Mouse (Mus musculus) layer of hippocampus, postnatal 10 days (tissue): ENCODE results near the gene Skint11. TPM values are rescaled to one million over a fixed set of nuclear protein-coding genes. Genes with fewer than 3 reads are reported as not detected.
"Not testable (repeated sequence)": the region's sequence is repeated elsewhere in the genome, so short reads cannot be mapped to it uniquely, and the experiment has no call there.

Experiments
- DNase-seq, 2 experiments: peaks; one replicate each; pipeline ENCODE4 v3.0.0; 2021; ENCODE audit warnings: low spot score in 2 of 2
- long read RNA-seq: library from polyadenylated mRNA; stranded (forward); transcript quantifications from one replicate; pipeline ENCODE4 v2.0.0, GENCODE M21; 2023
- total RNA-seq, 2 experiments: library from RNA; stranded (reverse); gene quantifications; 2 replicates each; pipeline ENCODE4 v1.2.3; 2021

Gene Skint11
- not detected for total RNA-seq
- long read RNA-seq = 0 reads

GRCm38 (mm10) chr4:114163084-114163483, at the start of gene Skint11:
Gene Skint11 (plus strand): TSS chr4:114163384.
- no peak for DNase-seq

GRCm38 (mm10) chr4:114161149-114161548, 2.0 kb upstream of the Skint11 start:
- no peak for DNase-seq

GRCm38 (mm10) chr4:114172898-114173297, 9.7 kb downstream of the Skint11 start:
- DNase-seq = peak; percentile 1 to 7

- not testable (repeated sequence) for DNase-seq
Measured at GRCm38 (mm10) chr4:114256906-114257305, 93.7 kb downstream of the Skint11 start.

Other genes starting within 250 kb of the Skint11 start
- not detected for gene Skint5, start 163.9 kb upstream of the Skint11 start, total RNA-seq
- 1 to 10 TPM; 1.3 to 1.5 TPM for gene Trabd2b, start 243.3 kb downstream of the Skint11 start, total RNA-seq